8 mouse cellular contexts compared by ENCODE assay signal in genomic region chr11:101079746-101080145, GRCm38 (mm10). TPM values are rescaled to one million over a fixed set of nuclear protein-coding genes. Genes with fewer than 3 reads are reported as not detected.
A peak's percentile ranks its signal among the peaks of the same experiment; 100 is the strongest.
DNase-seq lines count a peak whose midpoint lies in the region; ATAC-seq and TF ChIP-seq lines count a peak whose summit lies in the region.
"Had no signal": no experiment of that assay in that cellular context is flagged by ENCODE, and none has a peak within 500 bp of the region (broad histone marks: within the 10 kb centered on the region; RNA-seq: fewer than 3 reads in every experiment).

No protein-coding gene starts in this region.

- H3K9me3 ChIP-seq in kidney, postnatal 0 days (replicated peaks; ENCODE audit: low read length): no peaks in the 10 kb centered on the region
- no peaks in the 10 kb centered on the region for H3K9me3 ChIP-seq in embryonic facial prominence, embryonic 11.5 days (replicated peaks; ENCODE audit: control insufficient read depth, low read length)
- H3K9me3 ChIP-seq in hindbrain, embryonic 16.5 days (ENCODE audit: control insufficient read depth, low read length): no peaks in the 10 kb centered on the region
- H3K9me3 ChIP-seq in lung, postnatal 0 days (ENCODE audit: low read length): no peaks in the 10 kb centered on the region

- peak overlapping the region; percentile 23; the same call in 1 of the 2 replicates for H3K9ac ChIP-seq in kidney, postnatal 0 days (ENCODE audit: low read depth, low read length)
- H3K9ac ChIP-seq in embryonic facial prominence, embryonic 11.5 days (replicated peaks; ENCODE audit: low read length): no peak overlapping the region
- no peak overlapping the region for H3K9ac ChIP-seq in hindbrain, embryonic 16.5 days (ENCODE audit: low read depth, low read length)
- no peak overlapping the region for H3K9ac ChIP-seq in lung, postnatal 0 days (replicated peaks; ENCODE audit: low read depth)

- TF ChIP-seq CTCF in kidney, postnatal 0 days (IDR thresholded peaks at IDR 0.05; ENCODE audit: low read depth): no peak
- TF ChIP-seq CTCF in lung, postnatal 0 days (IDR thresholded peaks at IDR 0.05): no peak

- peaks cover 5% of the 10 kb centered on the region; the same call in 1 of the 2 replicates for H3K36me3 ChIP-seq in kidney, postnatal 0 days (ENCODE audit: insufficient read depth, low read length)
- no peaks in the 10 kb centered on the region for H3K36me3 ChIP-seq in embryonic facial prominence, embryonic 11.5 days (replicated peaks; ENCODE audit: control insufficient read depth, insufficient read depth, low read depth, low read length)
- no peaks in the 10 kb centered on the region; the same call in 1 of the 2 replicates for H3K36me3 ChIP-seq in hindbrain, embryonic 16.5 days (ENCODE audit: control insufficient read depth, insufficient read depth, low read length)
- H3K36me3 ChIP-seq in lung, postnatal 0 days (ENCODE audit: insufficient read depth, low read length): no peaks in the 10 kb centered on the region

- H3K4me3 ChIP-seq in kidney, postnatal 0 days (replicated peaks; ENCODE audit: low read depth, low read length): peak overlapping the region; percentile 2; the same call in 1 of the 2 replicates
- H3K4me3 ChIP-seq in embryonic facial prominence, embryonic 11.5 days (ENCODE audit: low read depth, low read length): no peak overlapping the region; the same call in 1 of the 2 replicates
- 0 out of 2 replicates have a peak overlapping the region, but pooled peaks have one; percentile 5 for H3K4me3 ChIP-seq in hindbrain, embryonic 16.5 days (ENCODE audit: low read length)
- H3K4me3 ChIP-seq in lung, postnatal 0 days (ENCODE audit: low read depth, low read length): no peak overlapping the region
- H3K4me3 ChIP-seq: erythroblast, embryonic 14.5 days had no signal

- no peak for TF ChIP-seq EP300 in lung, postnatal 0 days (IDR thresholded peaks at IDR 0.05)

- ATAC-seq in kidney, postnatal 0 days (replicated peaks; ENCODE audit: low FRiP score, low read depth): no peak
- ATAC-seq in embryonic facial prominence, embryonic 11.5 days (replicated peaks; ENCODE audit: insufficient number of reproducible peaks, low FRiP score, low TSS enrichment, low read depth): no peak
- no peak for ATAC-seq in hindbrain, embryonic 16.5 days
- ATAC-seq in lung, postnatal 0 days: no peak

- 6% methylated on average over 27 of the region's 27 CpGs for WGBS in kidney, postnatal 0 days
- 2% methylated on average over 27 of the region's 27 CpGs for WGBS in embryonic facial prominence, embryonic 11.5 days
- WGBS in hindbrain, embryonic 16.5 days: 4% methylated on average over 23 of the region's 27 CpGs
- WGBS in lung, postnatal 0 days: 4% methylated on average over 27 of the region's 27 CpGs

- peaks cover 27% of the 10 kb centered on the region for H3K27me3 ChIP-seq in kidney, postnatal 0 days (ENCODE audit: insufficient read depth, low read length)
- peaks cover 39% of the 10 kb centered on the region for H3K27me3 ChIP-seq in embryonic facial prominence, embryonic 11.5 days (ENCODE audit: control insufficient read depth, insufficient read depth, low read length)
- peaks cover 39% of the 10 kb centered on the region for H3K27me3 ChIP-seq in hindbrain, embryonic 16.5 days (replicated peaks; ENCODE audit: control insufficient read depth, insufficient read depth, low read length)
- peaks cover 15% of the 10 kb centered on the region for H3K27me3 ChIP-seq in lung, postnatal 0 days (replicated peaks; ENCODE audit: insufficient read depth, low read length)

- H3K4me2 ChIP-seq in kidney, postnatal 0 days (ENCODE audit: low read length): peak overlapping the region; percentile 40
- peak overlapping the region; percentile 10; the same call in 1 of the 2 replicates for H3K4me2 ChIP-seq in embryonic facial prominence, embryonic 11.5 days (ENCODE audit: low read depth, low read length)
- H3K4me2 ChIP-seq in hindbrain, embryonic 16.5 days (ENCODE audit: low read length): peak overlapping the region; percentile 16; the same call in 1 of the 2 replicates
- no peak overlapping the region for H3K4me2 ChIP-seq in lung, postnatal 0 days (replicated peaks; ENCODE audit: low read depth, low read length)

- H3K27ac ChIP-seq in kidney, postnatal 0 days: no peak overlapping the region
- no peak overlapping the region for H3K27ac ChIP-seq in embryonic facial prominence, embryonic 11.5 days (replicated peaks; ENCODE audit: low read depth, low read length)
- no peak overlapping the region for H3K27ac ChIP-seq in hindbrain, embryonic 16.5 days (ENCODE audit: low read depth, low read length)
- H3K27ac ChIP-seq in lung, postnatal 0 days (ENCODE audit: low read length): no peak overlapping the region

- peaks cover 19% of the 10 kb centered on the region for H3K4me1 ChIP-seq in kidney, postnatal 0 days (replicated peaks; ENCODE audit: insufficient read depth, low read length)
- H3K4me1 ChIP-seq in embryonic facial prominence, embryonic 11.5 days (ENCODE audit: control insufficient read depth, insufficient read depth, low read length): peaks cover 3% of the 10 kb centered on the region
- H3K4me1 ChIP-seq in hindbrain, embryonic 16.5 days (ENCODE audit: control insufficient read depth, insufficient read depth, low read depth, low read length): peaks cover 14% of the 10 kb centered on the region
- H3K4me1 ChIP-seq in lung, postnatal 0 days (ENCODE audit: insufficient read depth, low read depth, low read length): peaks cover 8% of the 10 kb centered on the region

- DNase-seq in kidney, postnatal 0 days (ENCODE audit: low spot score): peak; percentile 13
- no peak for DNase-seq in kidney, adult 9 months
- DNase-seq in embryonic facial prominence, embryonic 11.5 days (ENCODE audit: low spot score): no peak
- peak; percentile 46 for DNase-seq in naive thymus-derived CD4-positive, alpha-beta T cell, adult 2 months (ENCODE audit: low read depth)
- DNase-seq in right cerebral cortex, postnatal 14 days: no peak
- no peak for DNase-seq in lung, postnatal 0 days (ENCODE audit: low spot score)

RNA-seq across cellular contexts. Expression of gene Hsd17b1, which starts 1.5 kb away (rescaled TPM):
- polyA plus RNA-seq in kidney, postnatal 0 days (2015; fragmentation: Nextera tagmentation; extraction: Ambion mirVana): 0.13 and 0.42 TPM in 2 replicates
- not detected in 2 replicates for polyA plus RNA-seq in embryonic facial prominence, embryonic 11.5 days (2014; fragmentation: Nextera tagmentation; extraction: Ambion mirVana)
- polyA plus RNA-seq in hindbrain, embryonic 16.5 days (2015; fragmentation: Nextera tagmentation; extraction: Ambion mirVana): 0.26 and 0.50 TPM in 2 replicates
- polyA plus RNA-seq in lung, postnatal 0 days (2015; fragmentation: Nextera tagmentation; extraction: Ambion mirVana): 0.10 and 0.17 TPM in 2 replicates

RNA-seq across cellular contexts. Expression of gene Coasy, which starts 2.6 kb away (rescaled TPM):
- polyA plus RNA-seq in kidney, postnatal 0 days (2015; fragmentation: Nextera tagmentation; extraction: Ambion mirVana): 55.3 and 55.9 TPM in 2 replicates
- polyA plus RNA-seq in embryonic facial prominence, embryonic 11.5 days (2014; fragmentation: Nextera tagmentation; extraction: Ambion mirVana): 44.9 and 58.1 TPM in 2 replicates
- polyA plus RNA-seq in hindbrain, embryonic 16.5 days (2015; fragmentation: Nextera tagmentation; extraction: Ambion mirVana): 42.5 and 45.9 TPM in 2 replicates
- 30.5 TPM in 2 replicates for polyA plus RNA-seq in lung, postnatal 0 days (2015; fragmentation: Nextera tagmentation; extraction: Ambion mirVana)

RNA-seq across cellular contexts. Expression of gene Mlx, which starts 7.3 kb away (rescaled TPM):
- polyA plus RNA-seq in kidney, postnatal 0 days (2015; fragmentation: Nextera tagmentation; extraction: Ambion mirVana): 45.7 and 46.0 TPM in 2 replicates
- polyA plus RNA-seq in embryonic facial prominence, embryonic 11.5 days (2014; fragmentation: Nextera tagmentation; extraction: Ambion mirVana): 45.7 and 47.9 TPM in 2 replicates
- polyA plus RNA-seq in hindbrain, embryonic 16.5 days (2015; fragmentation: Nextera tagmentation; extraction: Ambion mirVana): 91.5 and 101 TPM in 2 replicates
- polyA plus RNA-seq in lung, postnatal 0 days (2015; fragmentation: Nextera tagmentation; extraction: Ambion mirVana): 42.5 and 44.5 TPM in 2 replicates

RNA-seq across cellular contexts. Expression of gene Naglu, which starts 9.9 kb away (rescaled TPM):
- polyA plus RNA-seq in kidney, postnatal 0 days (2015; fragmentation: Nextera tagmentation; extraction: Ambion mirVana): 26.5 and 28.0 TPM in 2 replicates
- polyA plus RNA-seq in embryonic facial prominence, embryonic 11.5 days (2014; fragmentation: Nextera tagmentation; extraction: Ambion mirVana): 3.5 and 5.9 TPM in 2 replicates
- polyA plus RNA-seq in hindbrain, embryonic 16.5 days (2015; fragmentation: Nextera tagmentation; extraction: Ambion mirVana): 13.8 and 13.9 TPM in 2 replicates
- 18.9 and 21.9 TPM in 2 replicates for polyA plus RNA-seq in lung, postnatal 0 days (2015; fragmentation: Nextera tagmentation; extraction: Ambion mirVana)

RNA-seq across cellular contexts. Expression of gene Psmc3ip, which starts 15.5 kb away (rescaled TPM):
- polyA plus RNA-seq in kidney, postnatal 0 days (2015; fragmentation: Nextera tagmentation; extraction: Ambion mirVana): 23.2 and 26.4 TPM in 2 replicates
- polyA plus RNA-seq in embryonic facial prominence, embryonic 11.5 days (2014; fragmentation: Nextera tagmentation; extraction: Ambion mirVana): 61.2 and 62.4 TPM in 2 replicates
- 17.9 and 19.0 TPM in 2 replicates for polyA plus RNA-seq in hindbrain, embryonic 16.5 days (2015; fragmentation: Nextera tagmentation; extraction: Ambion mirVana)
- polyA plus RNA-seq in lung, postnatal 0 days (2015; fragmentation: Nextera tagmentation; extraction: Ambion mirVana): 9.8 and 10.4 TPM in 2 replicates

Comparison
In these comparisons a context has a peak if more than half of its experiments do, and no peak if none do; other contexts are left out.
1. DNase-seq: peak in kidney, postnatal 0 days (single experiment) and naive thymus-derived CD4-positive, alpha-beta T cell, adult 2 months (single experiment); none in kidney, adult 9 months (single experiment), embryonic facial prominence, embryonic 11.5 days (single experiment), right cerebral cortex, postnatal 14 days (single experiment) and lung, postnatal 0 days (single experiment).
2. H3K4me3 ChIP-seq: peak in kidney, postnatal 0 days (single experiment) and hindbrain, embryonic 16.5 days (single experiment); none in embryonic facial prominence, embryonic 11.5 days (single experiment) and lung, postnatal 0 days (single experiment).